Mouse (Mus musculus): ENCODE data around the gene Ucp1. TPM values are rescaled to one million over a fixed set of nuclear protein-coding genes. Genes with fewer than 3 reads are reported as not detected.
A peak's percentile ranks its signal among the peaks of the same experiment; 100 is the strongest.

Ucp1 gene
- polyA plus RNA-seq, 1 experiment = 179 TPM

DNA sequence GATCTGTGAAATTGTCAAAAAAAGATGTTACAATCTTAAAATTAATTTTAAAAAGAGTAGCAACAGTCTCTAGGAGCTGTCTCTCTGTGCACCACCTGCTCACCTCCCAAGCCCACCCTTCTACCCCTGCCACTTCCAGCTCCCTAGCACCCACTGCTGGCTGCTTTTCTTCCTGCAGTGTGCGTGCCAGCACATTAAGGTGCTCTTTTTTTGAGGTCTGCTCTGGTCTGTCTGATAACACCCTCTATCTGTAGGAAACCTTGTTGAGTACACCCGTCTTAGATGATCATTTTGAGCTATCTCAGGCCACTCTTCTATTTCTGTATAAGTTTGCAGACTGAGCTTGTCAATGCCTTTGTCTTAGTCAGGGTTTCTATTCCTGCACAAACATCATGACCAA is 32.9 kb downstream of the Ucp1 start:
- no peak overlapping the region for H3K4me3 ChIP-seq (replicated peaks; ENCODE audit: extremely low read depth, low read depth, low read length)
- no peak for DNase-seq
- TF ChIP-seq POLR2A (IDR thresholded peaks at IDR 0.05; ENCODE audit: borderline replicate concordance, extremely low read depth, low read depth, low read length) = no peak
- 0 out of 2 replicates have a peak, but pooled peaks have one; percentile 7 for TF ChIP-seq CTCF (IDR thresholded peaks at IDR 0.05; ENCODE audit: insufficient read depth, low read length)
- H3K4me1 ChIP-seq (ENCODE audit: control insufficient read depth, insufficient read depth, low read length) = no peaks in the 10 kb centered on the region
- WGBS = 88% methylated on average over 2 of the region's 2 CpGs

GRCm38 (mm10) chr8:83327889-83328288 is 37.7 kb downstream of the Ucp1 start:
- Histone ChIP-seq H3K4me1 (ENCODE audit: control insufficient read depth, insufficient read depth, low read length) (no peaks in the 10 kb centered on the region), H3K4me3 (replicated peaks; ENCODE audit: extremely low read depth, low read depth, low read length) (no peak overlapping the region)
- DNase-seq = no peak
- TF ChIP-seq CTCF (IDR thresholded peaks at IDR 0.05; ENCODE audit: insufficient read depth, low read length) = no peak
- TF ChIP-seq POLR2A (IDR thresholded peaks at IDR 0.05; ENCODE audit: borderline replicate concordance, extremely low read depth, low read depth, low read length) = no peak
- 91% methylated on average over 5 of the region's 5 CpGs for WGBS

DNA sequence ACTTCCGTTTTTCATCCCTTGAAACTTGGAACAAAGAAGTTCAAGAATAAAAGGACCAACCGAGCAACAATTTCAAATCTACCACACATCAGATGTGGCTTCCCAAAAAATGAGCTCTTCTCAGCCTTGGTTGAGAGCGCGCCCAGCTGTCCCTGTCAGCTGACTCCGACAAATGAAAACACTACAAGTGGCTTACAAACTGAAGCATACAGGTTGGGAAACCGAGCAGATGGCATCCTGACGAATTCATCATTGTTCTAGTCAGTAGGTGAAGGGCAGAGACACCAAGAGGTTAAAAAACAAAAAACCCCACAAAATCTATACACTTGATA is 41.4 kb downstream of the Ucp1 start:
- no peak for TF ChIP-seq POLR2A (IDR thresholded peaks at IDR 0.05; ENCODE audit: borderline replicate concordance, extremely low read depth, low read depth, low read length)
- TF ChIP-seq CTCF (IDR thresholded peaks at IDR 0.05; ENCODE audit: insufficient read depth, low read length) = no peak
- peak overlapping the region; percentile 97 for H3K4me3 ChIP-seq (replicated peaks; ENCODE audit: extremely low read depth, low read depth, low read length)
- WGBS = 7% methylated on average over 7 of the region's 7 CpGs
- DNase-seq = no peak
- no peaks in the 10 kb centered on the region for H3K4me1 ChIP-seq (ENCODE audit: control insufficient read depth, insufficient read depth, low read length)

- DNase-seq = peak; percentile 95
- peak within 1 kb of the TSS; percentile 97 for H3K4me3 ChIP-seq (replicated peaks; ENCODE audit: extremely low read depth, low read depth, low read length)
- WGBS = under 1% methylated on average over 85 of the region's 85 CpGs
- H3K4me1 ChIP-seq (ENCODE audit: control insufficient read depth, insufficient read depth, low read length) = no peaks in the 10 kb centered on the region
- TF ChIP-seq CTCF (IDR thresholded peaks at IDR 0.05; ENCODE audit: insufficient read depth, low read length) (no peak), POLR2A (IDR thresholded peaks at IDR 0.05; ENCODE audit: borderline replicate concordance, extremely low read depth, low read depth, low read length) (peak; percentile 86; the same call in 1 of the 2 replicates)
These were observed 41.9 kb downstream of the Ucp1 start, which contains the start of gene Elmod2 for GRCm38 (mm10) chr8:83331899-83332697. Gene Elmod2 (minus strand): TSS chr8:83332486.

GRCm38 (mm10) chr8:83332864-83333263 is 42.7 kb downstream of the Ucp1 start:
- no peak for TF ChIP-seq CTCF (IDR thresholded peaks at IDR 0.05; ENCODE audit: insufficient read depth, low read length)
- TF ChIP-seq POLR2A (IDR thresholded peaks at IDR 0.05; ENCODE audit: borderline replicate concordance, extremely low read depth, low read depth, low read length) = no peak
- 21% methylated on average over 7 of the region's 7 CpGs for WGBS
- DNase-seq = no peak
- Histone ChIP-seq H3K4me1 (ENCODE audit: control insufficient read depth, insufficient read depth, low read length) (no peaks in the 10 kb centered on the region), H3K4me3 (replicated peaks; ENCODE audit: extremely low read depth, low read depth, low read length) (peak overlapping the region; percentile 59)

DNA sequence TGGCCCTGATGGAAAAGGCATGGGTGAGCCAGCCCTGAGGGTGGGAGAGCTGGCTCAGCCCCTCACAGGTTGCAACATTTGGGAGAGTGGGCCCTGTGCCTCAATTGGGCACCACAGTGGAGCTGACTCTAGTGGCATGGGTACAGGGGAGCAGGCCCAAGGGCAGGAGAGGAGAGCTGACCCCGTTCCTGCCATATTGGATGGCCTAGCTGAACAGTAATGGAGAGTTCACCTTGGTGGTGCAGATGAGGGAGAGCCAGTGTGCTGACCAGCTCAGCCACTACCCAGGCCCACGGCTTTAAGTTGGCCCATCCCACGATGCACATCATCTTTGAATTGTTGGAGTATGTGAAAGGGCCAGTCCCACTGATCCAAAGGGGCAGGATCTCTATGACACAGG is 51.9 kb downstream of the Ucp1 start:
- WGBS = 90% methylated on average over 3 of the region's 3 CpGs
- TF ChIP-seq POLR2A (IDR thresholded peaks at IDR 0.05; ENCODE audit: borderline replicate concordance, extremely low read depth, low read depth, low read length) (no peak), CTCF (IDR thresholded peaks at IDR 0.05; ENCODE audit: insufficient read depth, low read length) (no peak)
- no peak for DNase-seq
- Histone ChIP-seq H3K4me1 (ENCODE audit: control insufficient read depth, insufficient read depth, low read length) (no peaks in the 10 kb centered on the region), H3K4me3 (replicated peaks; ENCODE audit: extremely low read depth, low read depth, low read length) (no peak overlapping the region)

DNA sequence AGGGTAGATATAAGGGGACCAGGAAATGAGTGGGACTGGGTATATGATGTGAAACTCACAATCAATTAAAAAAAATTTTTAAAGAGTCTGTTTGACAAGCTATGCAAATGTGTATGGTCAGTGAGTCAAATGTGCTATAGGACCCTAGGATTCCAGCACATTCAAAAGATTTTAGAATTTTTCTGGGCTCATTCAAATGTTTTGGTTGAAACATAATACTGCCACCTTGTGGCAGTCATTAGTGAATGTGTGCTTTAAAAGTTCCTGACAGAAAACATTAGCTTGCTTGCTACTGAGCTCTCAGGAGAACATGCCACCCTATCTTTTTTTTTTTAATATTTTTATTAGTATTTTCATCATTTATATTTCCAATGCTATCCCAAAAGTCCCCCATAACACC is 52.5 kb downstream of the Ucp1 start:
- no peak for DNase-seq
- Histone ChIP-seq H3K4me1 (ENCODE audit: control insufficient read depth, insufficient read depth, low read length) (no peaks in the 10 kb centered on the region), H3K4me3 (replicated peaks; ENCODE audit: extremely low read depth, low read depth, low read length) (no peak overlapping the region)
- TF ChIP-seq POLR2A (IDR thresholded peaks at IDR 0.05; ENCODE audit: borderline replicate concordance, extremely low read depth, low read depth, low read length) (no peak), CTCF (IDR thresholded peaks at IDR 0.05; ENCODE audit: insufficient read depth, low read length) (peak; percentile 32; the same call in 1 of the 2 replicates)

Other genes starting within 250 kb of the Ucp1 start
- 21.9 and 22.7 TPM in 2 replicates for gene Tbc1d9, start 125.0 kb upstream of the Ucp1 start, polyA plus RNA-seq (2012; rRNA removed)
- 0.67 and 1.4 TPM in 2 replicates for gene Gm10645, start 124.2 kb upstream of the Ucp1 start, polyA plus RNA-seq (2012; rRNA removed)
- 1.9 and 3.7 TPM in 2 replicates for gene Elmod2, start 42.1 kb downstream of the Ucp1 start, polyA plus RNA-seq (2012; rRNA removed)
- gene Mgat4d, start 58.1 kb downstream of the Ucp1 start, polyA plus RNA-seq (2012; rRNA removed) = not detected in 2 replicates
- gene Clgn, start 99.5 kb downstream of the Ucp1 start, polyA plus RNA-seq (2012; rRNA removed) = not detected in 2 replicates
- 9.7 and 12.6 TPM in 2 replicates for gene Scoc, start 168.0 kb downstream of the Ucp1 start, polyA plus RNA-seq (2012; rRNA removed)
- gene Olfr370, start 245.4 kb downstream of the Ucp1 start, polyA plus RNA-seq (2012; rRNA removed) = not detected in 2 replicates

Data from lung, adult 2 months (tissue).